Mouse (Mus musculus): ENCODE measurements around the gene Cpne4. TPM values are rescaled to one million over a fixed set of nuclear protein-coding genes. Genes with fewer than 3 reads are reported as not detected.

Cpne4 gene
- polyA plus RNA-seq, 1 experiment from 2014 or later: 17.7 TPM

- Histone ChIP-seq H3K27ac (replicated peaks) (no peak overlapping the region), H3K9ac (replicated peaks) (no peak overlapping the region), H3K4me2 (replicated peaks) (no peak overlapping the region), H3K36me3 (no peaks in the 10 kb centered on the region), H3K4me1 (no peaks in the 10 kb centered on the region), H3K9me3 (no peaks in the 10 kb centered on the region), H3K27me3 (no peaks in the 10 kb centered on the region), H3K4me3 (no peak overlapping the region)
- WGBS: 93% methylated on average over 5 of the region's 5 CpGs
- no peak for ATAC-seq (replicated peaks)
Measured at GRCm38 (mm10) chr9:104710831-104711230, 163.7 kb downstream of the Cpne4 start.

- H3K4me2 ChIP-seq (replicated peaks): no peak overlapping the region
- ATAC-seq (replicated peaks): no peak
- no peaks in the 10 kb centered on the region for H3K27me3 ChIP-seq
- H3K36me3 ChIP-seq: no peaks in the 10 kb centered on the region
- H3K4me3 ChIP-seq: no peak overlapping the region
- H3K4me1 ChIP-seq: no peaks in the 10 kb centered on the region
- 63% methylated on average over 2 of the region's 2 CpGs for WGBS
- no peak overlapping the region for H3K9ac ChIP-seq (replicated peaks)
- H3K27ac ChIP-seq (replicated peaks): no peak overlapping the region
- peaks cover 7% of the 10 kb centered on the region; the same call in 1 of the 2 replicates for H3K9me3 ChIP-seq
Measured at GRCm38 (mm10) chr9:104725311-104725710, 178.2 kb downstream of the Cpne4 start.

DNA sequence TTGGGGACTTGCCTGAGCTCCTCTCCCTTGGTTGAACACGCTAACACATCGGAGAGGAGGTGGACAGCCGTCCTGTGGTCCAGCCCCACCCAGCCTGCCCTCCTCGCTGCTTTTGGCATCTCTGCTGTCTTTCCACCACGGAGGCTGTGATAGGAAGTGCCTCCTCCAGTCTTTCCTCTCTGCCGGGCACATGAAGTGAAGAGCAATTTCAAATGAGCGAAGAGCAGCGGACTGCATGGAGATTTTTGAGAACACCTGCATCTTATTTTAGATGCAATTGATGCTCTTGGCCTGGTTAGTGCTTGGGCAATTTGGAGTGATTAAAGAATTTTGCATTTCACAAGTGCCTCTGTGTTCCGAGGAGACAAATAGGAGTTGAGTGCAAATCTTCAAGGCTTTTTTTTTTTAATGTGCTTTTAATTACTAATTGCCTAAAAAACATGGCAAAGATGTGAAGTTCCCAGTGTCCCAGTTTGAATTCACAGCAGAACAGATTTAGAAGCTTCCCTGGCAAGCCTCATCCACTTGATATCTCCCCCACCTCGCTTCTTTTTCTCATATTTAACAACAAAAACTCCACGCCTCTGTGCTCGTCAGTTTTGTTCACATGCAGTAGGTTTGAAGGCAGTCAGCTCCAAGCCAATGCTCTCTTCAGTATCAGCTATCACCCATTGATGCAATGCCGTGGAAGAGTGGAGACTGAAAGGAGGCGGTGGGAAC lies 195.7 kb downstream of the Cpne4 start:
- Histone ChIP-seq H3K27me3 (no peaks in the 10 kb centered on the region), H3K4me2 (replicated peaks) (no peak overlapping the region), H3K36me3 (no peaks in the 10 kb centered on the region), H3K9ac (replicated peaks) (no peak overlapping the region), H3K4me3 (no peak overlapping the region), H3K9me3 (no peaks in the 10 kb centered on the region), H3K4me1 (0 out of 2 replicates have a peak, but pooled peaks cover 3% of the 10 kb centered on the region), H3K27ac (replicated peaks) (0 out of 2 replicates have a peak overlapping the region, but pooled peaks have one; percentile 23)
- no peak for ATAC-seq (replicated peaks)
- 66% methylated on average over 14 of the region's 14 CpGs for WGBS

GRCm38 (mm10) chr9:104755519-104755918 lies 208.4 kb downstream of the Cpne4 start:
- H3K27ac ChIP-seq (replicated peaks): no peak overlapping the region; the same call in 1 of the 2 replicates
- no peak overlapping the region for H3K9ac ChIP-seq (replicated peaks)
- no peaks in the 10 kb centered on the region for H3K36me3 ChIP-seq
- peaks cover 3% of the 10 kb centered on the region; the same call in 1 of the 2 replicates for H3K4me1 ChIP-seq
- no peaks in the 10 kb centered on the region for H3K9me3 ChIP-seq
- no peaks in the 10 kb centered on the region for H3K27me3 ChIP-seq
- 0 out of 2 replicates have a peak, but pooled peaks have one; percentile 35 for ATAC-seq (replicated peaks)
- H3K4me2 ChIP-seq (replicated peaks): no peak overlapping the region
- WGBS: 65% methylated on average over 14 of the region's 14 CpGs
- no peak overlapping the region for H3K4me3 ChIP-seq

DNA sequence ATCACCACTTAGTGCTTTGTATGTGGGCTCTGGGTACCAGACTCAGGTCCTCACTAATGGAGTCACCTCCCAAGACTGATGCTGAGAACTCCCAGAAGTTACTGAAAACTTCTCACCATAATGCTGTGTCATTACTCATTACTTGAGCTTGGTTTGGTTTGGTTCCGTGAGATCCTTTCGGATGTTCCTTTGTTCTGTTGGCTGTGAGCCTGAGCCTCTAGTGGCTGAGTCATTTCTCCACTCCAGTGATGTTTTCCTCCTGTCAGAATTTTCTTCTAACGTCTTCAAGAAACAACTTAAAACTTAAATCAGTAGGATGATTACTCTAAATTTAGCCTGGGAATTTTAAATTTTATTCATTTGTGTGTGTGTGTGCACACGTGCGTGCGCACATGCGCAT lies 212.9 kb downstream of the Cpne4 start:
- Histone ChIP-seq H3K4me3 (no peak overlapping the region), H3K36me3 (no peaks in the 10 kb centered on the region), H3K27ac (replicated peaks) (no peak overlapping the region), H3K27me3 (no peaks in the 10 kb centered on the region), H3K9me3 (no peaks in the 10 kb centered on the region), H3K4me2 (replicated peaks) (no peak overlapping the region), H3K9ac (replicated peaks) (no peak overlapping the region), H3K4me1 (peaks cover 3% of the 10 kb centered on the region; the same call in 1 of the 2 replicates)
- no peak for ATAC-seq (replicated peaks)
- 86% methylated on average over 7 of the region's 7 CpGs for WGBS

DNA sequence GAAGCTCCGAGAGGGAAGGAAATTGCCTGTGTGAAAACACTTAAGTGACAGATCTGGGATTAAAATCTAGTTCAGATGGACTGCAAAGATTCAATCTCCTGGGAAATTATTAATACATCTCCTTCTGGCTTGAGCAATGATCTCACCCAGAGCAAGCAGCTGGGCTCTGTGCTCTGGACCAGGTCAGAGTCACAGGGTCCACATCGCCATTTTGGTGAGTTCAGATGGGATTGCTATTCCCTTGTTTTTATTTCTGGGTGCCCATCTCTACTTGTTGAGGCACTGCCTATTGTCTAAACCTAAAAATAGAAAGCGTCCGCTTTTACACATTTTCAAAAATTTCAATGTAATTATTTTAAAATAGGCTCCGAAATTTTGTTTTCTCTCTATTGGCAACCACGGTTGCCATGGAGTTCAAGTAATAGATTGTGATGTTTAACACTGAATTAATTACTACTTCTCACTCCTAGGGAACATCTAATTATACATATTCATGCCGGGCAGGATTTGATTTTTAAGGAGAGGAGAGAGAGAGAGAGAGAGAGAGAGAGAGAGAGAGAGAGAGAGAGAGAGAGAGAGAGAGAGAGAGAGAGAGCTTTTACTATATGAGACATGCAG lies 229.2 kb downstream of the Cpne4 start:
- no peaks in the 10 kb centered on the region for H3K36me3 ChIP-seq
- H3K4me3 ChIP-seq: no peak overlapping the region
- H3K9ac ChIP-seq (replicated peaks): no peak overlapping the region
- no peaks in the 10 kb centered on the region for H3K9me3 ChIP-seq
- 46% methylated on average over 7 of the region's 7 CpGs for WGBS
- ATAC-seq (replicated peaks): peak; percentile 83
- H3K4me1 ChIP-seq: peaks cover 20% of the 10 kb centered on the region
- peak overlapping the region; percentile 75 for H3K27ac ChIP-seq (replicated peaks)
- peak overlapping the region; percentile 14 for H3K4me2 ChIP-seq (replicated peaks)
- H3K27me3 ChIP-seq: no peaks in the 10 kb centered on the region

DNA sequence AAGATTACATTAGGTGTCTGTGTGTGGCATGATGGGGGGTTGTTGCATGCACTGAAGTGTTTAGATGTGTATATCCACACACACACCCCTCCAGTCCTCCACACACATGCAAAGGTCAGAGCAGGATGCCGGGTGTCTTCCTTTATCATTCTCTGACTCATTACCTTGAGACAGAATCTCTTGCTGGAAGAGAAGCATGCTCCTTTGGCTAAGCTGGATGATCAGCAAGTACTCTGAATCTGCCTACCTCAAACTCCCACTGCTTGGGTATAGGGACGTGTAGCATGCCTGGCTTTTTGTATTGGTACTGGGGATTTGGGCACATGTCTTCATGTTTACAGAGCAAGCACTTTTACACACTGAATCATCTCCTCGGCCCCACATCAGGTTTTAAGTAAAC lies 230.0 kb downstream of the Cpne4 start:
- ATAC-seq (replicated peaks): 0 out of 2 replicates have a peak, but pooled peaks have one; percentile 38
- Histone ChIP-seq H3K9me3 (no peaks in the 10 kb centered on the region), H3K9ac (replicated peaks) (no peak overlapping the region), H3K4me1 (peaks cover 20% of the 10 kb centered on the region), H3K4me3 (no peak overlapping the region), H3K4me2 (replicated peaks) (no peak overlapping the region), H3K36me3 (no peaks in the 10 kb centered on the region), H3K27me3 (no peaks in the 10 kb centered on the region), H3K27ac (replicated peaks) (peak overlapping the region; percentile 75; the same call in 1 of the 2 replicates)
- 75% methylated on average over 3 of the region's 3 CpGs for WGBS

- H3K9me3 ChIP-seq: no peaks in the 10 kb centered on the region
- H3K4me1 ChIP-seq: peaks cover 20% of the 10 kb centered on the region
- no peaks in the 10 kb centered on the region for H3K36me3 ChIP-seq
- ATAC-seq (replicated peaks): no peak
- no peak overlapping the region; the same call in 1 of the 2 replicates for H3K27ac ChIP-seq (replicated peaks)
- no peaks in the 10 kb centered on the region for H3K27me3 ChIP-seq
- H3K4me2 ChIP-seq (replicated peaks): no peak overlapping the region
- H3K9ac ChIP-seq (replicated peaks): no peak overlapping the region
- 63% methylated on average over 5 of the region's 5 CpGs for WGBS
- no peak overlapping the region for H3K4me3 ChIP-seq
Measured at GRCm38 (mm10) chr9:104777780-104778179, 230.7 kb downstream of the Cpne4 start.

DNA sequence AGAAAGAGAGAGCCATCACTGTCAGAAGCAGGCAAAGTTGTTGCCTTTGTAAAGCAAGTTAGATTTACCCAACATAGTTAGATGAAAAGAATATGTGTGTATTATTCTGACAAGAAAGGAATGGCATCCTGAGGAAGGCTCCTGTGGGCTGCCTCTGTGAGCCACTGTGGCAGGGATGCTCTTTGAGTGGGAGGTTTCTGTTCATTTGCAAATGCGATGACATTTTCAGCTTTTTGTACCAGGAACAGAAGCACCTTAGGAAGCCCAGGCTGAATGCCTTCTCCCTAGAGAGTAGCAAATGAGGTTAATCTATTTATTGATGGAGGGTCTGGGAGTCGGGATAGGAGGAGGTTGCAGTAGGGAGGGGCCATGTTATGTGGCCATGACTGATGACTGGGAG lies 249.5 kb downstream of the Cpne4 start:
- H3K4me2 ChIP-seq (replicated peaks): no peak overlapping the region
- no peak overlapping the region for H3K4me3 ChIP-seq
- no peaks in the 10 kb centered on the region for H3K4me1 ChIP-seq
- no peak overlapping the region for H3K9ac ChIP-seq (replicated peaks)
- H3K27ac ChIP-seq (replicated peaks): no peak overlapping the region
- no peak for ATAC-seq (replicated peaks)
- H3K9me3 ChIP-seq: no peaks in the 10 kb centered on the region
- WGBS: 4% methylated on average over 2 of the region's 2 CpGs
- no peaks in the 10 kb centered on the region for H3K27me3 ChIP-seq
- H3K36me3 ChIP-seq: no peaks in the 10 kb centered on the region

DNA sequence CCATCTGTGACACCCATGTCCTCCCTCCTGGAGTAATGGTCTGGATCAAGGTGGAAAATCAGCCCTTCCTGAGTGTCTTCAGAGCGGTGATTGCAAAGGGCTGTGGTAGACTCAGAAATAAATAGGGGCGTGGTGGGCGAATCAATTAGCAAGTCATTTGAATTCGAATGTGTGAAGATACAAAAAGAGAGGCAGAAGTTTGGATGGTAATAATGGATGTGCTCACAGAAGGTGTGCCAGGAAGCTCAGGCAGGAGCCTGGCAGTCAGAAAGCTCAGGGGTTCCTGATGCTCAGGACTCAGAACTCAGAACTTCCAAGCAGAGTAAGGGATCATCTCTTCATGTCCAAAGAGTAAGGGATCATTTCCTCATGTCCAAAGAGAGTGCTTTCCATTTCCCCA lies 257.7 kb downstream of the Cpne4 start:
- H3K4me2 ChIP-seq (replicated peaks): no peak overlapping the region
- no peak overlapping the region for H3K27ac ChIP-seq (replicated peaks)

DNA sequence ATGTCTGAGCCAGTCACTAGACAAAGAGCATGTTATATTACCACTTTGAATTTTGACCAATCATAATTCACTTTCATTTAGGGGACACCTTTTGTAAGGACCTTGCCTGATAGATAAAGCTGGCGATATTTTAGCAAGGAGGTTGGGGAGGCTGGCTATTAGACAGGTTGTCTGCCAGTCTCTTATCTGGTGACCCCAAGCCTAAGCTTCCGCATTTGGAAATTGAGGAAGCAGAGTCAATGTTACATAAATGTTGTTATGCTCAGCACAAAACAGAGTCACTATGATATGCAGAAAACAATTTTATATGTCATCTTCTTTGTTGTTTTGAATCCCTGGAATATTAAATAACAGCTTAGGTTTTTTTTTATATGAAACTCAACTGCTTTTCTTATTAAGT lies 267.6 kb downstream of the Cpne4 start:
- 90% methylated on average over 2 of the region's 2 CpGs for WGBS
- no peak for ATAC-seq (replicated peaks)
- Histone ChIP-seq H3K4me3 (no peak overlapping the region), H3K4me1 (no peaks in the 10 kb centered on the region), H3K27ac (replicated peaks) (no peak overlapping the region), H3K9me3 (no peaks in the 10 kb centered on the region), H3K4me2 (replicated peaks) (no peak overlapping the region), H3K27me3 (no peaks in the 10 kb centered on the region), H3K9ac (replicated peaks) (no peak overlapping the region), H3K36me3 (no peaks in the 10 kb centered on the region)

More for the DNA sequence above, 257.7 kb downstream of the Cpne4 start:
- Histone ChIP-seq H3K9me3 (no peaks in the 10 kb centered on the region), H3K9ac (replicated peaks) (no peak overlapping the region), H3K4me1 (no peaks in the 10 kb centered on the region), H3K36me3 (no peaks in the 10 kb centered on the region), H3K4me3 (no peak overlapping the region), H3K27me3 (no peaks in the 10 kb centered on the region)
- 71% methylated on average over 4 of the region's 4 CpGs for WGBS
- ATAC-seq (replicated peaks): no peak

DNA sequence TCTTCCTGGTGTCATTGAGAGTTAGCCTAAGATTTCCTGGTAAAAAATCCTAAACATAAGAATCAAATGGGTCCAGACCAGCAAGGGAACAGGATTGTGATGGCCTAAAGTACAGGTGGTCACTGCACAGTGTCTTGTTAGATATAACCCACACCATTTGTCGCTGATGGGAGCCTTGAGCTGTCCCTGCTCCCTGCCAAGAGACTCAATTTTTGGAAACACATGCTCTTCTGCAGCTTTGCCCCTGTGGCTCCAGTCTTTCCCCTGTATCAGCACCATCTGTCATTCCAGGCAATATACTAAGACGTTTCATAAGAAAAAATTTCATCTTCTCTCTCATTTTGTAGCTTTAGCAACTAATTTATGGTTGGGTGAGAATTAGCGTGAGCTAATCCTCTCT lies 281.6 kb downstream of the Cpne4 start:
- H3K4me1 ChIP-seq: no peaks in the 10 kb centered on the region
- 53% methylated on average over 3 of the region's 3 CpGs for WGBS

More for the DNA sequence above, 281.6 kb downstream of the Cpne4 start:
- H3K9ac ChIP-seq (replicated peaks): no peak overlapping the region
- H3K27ac ChIP-seq (replicated peaks): 0 out of 2 replicates have a peak overlapping the region, but pooled peaks have one; percentile 11
- no peaks in the 10 kb centered on the region for H3K36me3 ChIP-seq
- no peak overlapping the region for H3K4me3 ChIP-seq
- ATAC-seq (replicated peaks): no peak
- no peaks in the 10 kb centered on the region for H3K9me3 ChIP-seq
- no peak overlapping the region for H3K4me2 ChIP-seq (replicated peaks)
- H3K27me3 ChIP-seq: no peaks in the 10 kb centered on the region

Data from forebrain, embryonic 15.5 days (tissue).